Comparison of ENCODE assay signal across 7 mouse cellular contexts in the genomic region with DNA sequence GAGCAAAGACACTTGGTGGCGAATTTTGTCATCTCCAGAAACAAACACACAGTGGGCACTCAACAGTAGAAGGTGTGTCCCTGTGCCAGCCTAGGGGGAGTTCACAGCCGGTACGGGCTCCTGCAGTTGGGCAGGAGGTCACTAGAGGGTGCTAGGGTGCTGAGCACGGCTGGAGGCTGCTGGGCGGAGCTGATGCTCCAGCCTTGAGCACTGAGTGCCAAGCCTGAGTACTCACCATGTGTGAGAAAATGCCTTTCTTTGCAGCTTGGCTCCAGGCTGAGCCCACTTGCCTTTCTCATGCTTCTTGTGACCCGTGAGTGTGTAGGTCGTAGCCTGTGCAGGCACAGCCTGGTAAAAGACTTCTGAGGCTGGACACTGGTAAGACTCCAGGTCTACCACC. TPM values are rescaled to one million over a fixed set of nuclear protein-coding genes. Genes with fewer than 3 reads are reported as not detected.
A peak's percentile ranks its signal among the peaks of the same experiment; 100 is the strongest.
DNase-seq lines count a peak whose midpoint lies in the region; ATAC-seq and TF ChIP-seq lines count a peak whose summit lies in the region.

No protein-coding gene starts in this region.

- H3K4me2 ChIP-seq in intestine, postnatal 0 days (replicated peaks; ENCODE audit: low read depth), result 0 out of 2 replicates have a peak overlapping the region, but pooled peaks have one; percentile 49
- H3K4me2 ChIP-seq in midbrain, embryonic 11.5 days, result no peak overlapping the region

- DNase-seq in adrenal gland, adult (ENCODE audit: inconsistent age in 2 of 2, low spot score in 1 of 2), result peak; percentile 91 to 97
- DNase-seq in embryo, embryonic 11.5 days (ENCODE audit: low read depth, low spot score), result peak; percentile 78
- peak; percentile 89 for DNase-seq in left cerebral cortex, postnatal 4 days
- DNase-seq in midbrain, embryonic 11.5 days (ENCODE audit: low spot score, missing footprints), result peak; percentile 97
- DNase-seq in skeletal muscle tissue, adult 2 months (ENCODE audit: low read depth, low spot score), result peak; percentile 78

- H3K9ac ChIP-seq in intestine, postnatal 0 days (ENCODE audit: low read depth, low read length), result no peak overlapping the region
- H3K9ac ChIP-seq in midbrain, embryonic 11.5 days (ENCODE audit: low read length), result no peak overlapping the region; the same call in 1 of the 2 replicates

- no peak overlapping the region for H3K4me3 ChIP-seq in intestine, postnatal 0 days (ENCODE audit: low read depth, low read length)
- no peak overlapping the region for H3K4me3 ChIP-seq in midbrain, embryonic 11.5 days (ENCODE audit: low read depth, low read length)

- H3K27me3 ChIP-seq in intestine, postnatal 0 days (replicated peaks; ENCODE audit: control insufficient read depth, insufficient read depth, low read length), result no peaks in the 10 kb centered on the region
- H3K27me3 ChIP-seq in midbrain, embryonic 11.5 days (ENCODE audit: control insufficient read depth, insufficient read depth, low read length), result no peaks in the 10 kb centered on the region

- no peaks in the 10 kb centered on the region for H3K9me3 ChIP-seq in intestine, postnatal 0 days (ENCODE audit: control insufficient read depth)
- H3K9me3 ChIP-seq in midbrain, embryonic 11.5 days (ENCODE audit: control insufficient read depth, low read length), result no peaks in the 10 kb centered on the region

- peak overlapping the region; percentile 29 for H3K27ac ChIP-seq in intestine, postnatal 0 days (ENCODE audit: low read depth, low read length)
- no peak overlapping the region for H3K27ac ChIP-seq in midbrain, embryonic 11.5 days (ENCODE audit: low read depth, low read length)

- H3K36me3 ChIP-seq in intestine, postnatal 0 days (ENCODE audit: control insufficient read depth, insufficient read depth), result no peaks in the 10 kb centered on the region; the same call in 1 of the 2 replicates
- no peaks in the 10 kb centered on the region for H3K36me3 ChIP-seq in midbrain, embryonic 11.5 days (ENCODE audit: control insufficient read depth, insufficient read depth, low read length)

- ATAC-seq in granulocyte monocyte progenitor cell, adult 5-6 weeks (replicated peaks; ENCODE audit: poor library complexity, severe bottlenecking), result peak; percentile 91
- peak; percentile 74 for ATAC-seq in intestine, postnatal 0 days
- ATAC-seq in midbrain, embryonic 11.5 days (ENCODE audit: low FRiP score), result peak; percentile 84

- TF ChIP-seq CTCF in intestine, postnatal 0 days (IDR thresholded peaks at IDR 0.05; ENCODE audit: low read depth), result peak; percentile 100

- 0 out of 2 replicates have a peak, but pooled peaks cover 4% of the 10 kb centered on the region for H3K4me1 ChIP-seq in intestine, postnatal 0 days (replicated peaks; ENCODE audit: control insufficient read depth, insufficient read depth, low read length)
- peaks cover 8% of the 10 kb centered on the region for H3K4me1 ChIP-seq in midbrain, embryonic 11.5 days (ENCODE audit: control insufficient read depth, insufficient read depth, low read length)

- WGBS in intestine, postnatal 0 days, result 0% methylated on average over 7 of the region's 7 CpGs
- WGBS in midbrain, embryonic 11.5 days, result 1% methylated on average over 7 of the region's 7 CpGs

- intact Hi-C loops in left cerebral cortex, postnatal 4 days (cut with DNase I), result loop anchor here (2.0 to 10.0 kb wide), 2 partner anchors 65 to 241 kb away; no protein-coding TSS in a partner anchor

RNA-seq across cellular contexts. Expression of a gene that starts 14.6 kb away (rescaled TPM):
- total RNA-seq in granulocyte monocyte progenitor cell, adult 5-6 weeks (2014; fragmentation: Nextera tagmentation), result 5.1 and 5.7 TPM in 2 replicates
- 1.6 and 4.4 TPM in 2 replicates for total RNA-seq in granulocyte monocyte progenitor cell, adult 5-6 weeks (2017)
- polyA plus RNA-seq in intestine, postnatal 0 days (2015; fragmentation: Nextera tagmentation; extraction: Ambion mirVana), result 12.9 and 16.6 TPM in 2 replicates
- total RNA-seq in left cerebral cortex, postnatal 4 days (2021), result 1 to 10 TPM; 6.2 to 6.7 TPM
- polyA plus RNA-seq in midbrain, embryonic 11.5 days (2014; fragmentation: Nextera tagmentation; extraction: Ambion mirVana), result 2.6 and 3.3 TPM in 2 replicates

RNA-seq across cellular contexts. Expression of a gene that starts 20.6 kb away (rescaled TPM):
- 0.28 TPM in 1 of 2 replicates, not detected in the other for total RNA-seq in granulocyte monocyte progenitor cell, adult 5-6 weeks (2014; fragmentation: Nextera tagmentation)
- not detected in 2 replicates for total RNA-seq in granulocyte monocyte progenitor cell, adult 5-6 weeks (2017)
- 0.07 and 0.10 TPM in 2 replicates for polyA plus RNA-seq in intestine, postnatal 0 days (2015; fragmentation: Nextera tagmentation; extraction: Ambion mirVana)
- total RNA-seq in left cerebral cortex, postnatal 4 days (2021), result 10 to 100 TPM; 53.9 to 59.5 TPM
- polyA plus RNA-seq in midbrain, embryonic 11.5 days (2014; fragmentation: Nextera tagmentation; extraction: Ambion mirVana), result 0.33 and 0.63 TPM in 2 replicates

RNA-seq across cellular contexts. Expression of a gene that starts 20.9 kb away (rescaled TPM):
- 7.4 TPM in 1 of 2 replicates, not detected in the other for total RNA-seq in granulocyte monocyte progenitor cell, adult 5-6 weeks (2014; fragmentation: Nextera tagmentation)
- total RNA-seq in granulocyte monocyte progenitor cell, adult 5-6 weeks (2017), result 0.56 and 3.5 TPM in 2 replicates
- polyA plus RNA-seq in intestine, postnatal 0 days (2015; fragmentation: Nextera tagmentation; extraction: Ambion mirVana), result 2.0 and 2.5 TPM in 2 replicates
- total RNA-seq in left cerebral cortex, postnatal 4 days (2021), result 1 to 10 TPM; 5.4 to 6.5 TPM
- polyA plus RNA-seq in midbrain, embryonic 11.5 days (2014; fragmentation: Nextera tagmentation; extraction: Ambion mirVana), result 6.8 and 9.8 TPM in 2 replicates

Comparison
In these comparisons a context has a peak if more than half of its experiments do, and no peak if none do; other contexts are left out.
1. RNA of a gene that starts 20.6 kb away (total RNA-seq): 53.9 to 59.5 TPM in left cerebral cortex, postnatal 4 days; 0.28 TPM in granulocyte monocyte progenitor cell, adult 5-6 weeks; every median in the first group is over 10 times any median in the second.
2. Peak in every context shown above with its lines, with median percentiles within 50 percentile points of each other: DNase-seq and ATAC-seq.